In genomic region chr1:182494285-182495145, GRCm38 (mm10) we compare ENCODE assay signal across 9 mouse cellular contexts. TPM values are rescaled to one million over a fixed set of nuclear protein-coding genes. Genes with fewer than 3 reads are reported as not detected.
DNase-seq lines count a peak whose midpoint lies in the region; ATAC-seq and TF ChIP-seq lines count a peak whose summit lies in the region.
"Had no signal": no experiment of that assay in that cellular context is flagged by ENCODE, and none has a peak within 500 bp of the region (broad histone marks: within the 10 kb centered on the region; RNA-seq: fewer than 3 reads in every experiment).

No protein-coding gene starts in this region.

- H3K4me2 ChIP-seq in forebrain, embryonic 12.5 days, result no peak overlapping the region

- no peak overlapping the region for H3K9ac ChIP-seq in liver, adult 2 months (ENCODE audit: low read depth, low read length)
- H3K9ac ChIP-seq in forebrain, embryonic 12.5 days, result no peak overlapping the region

- no peaks in the 10 kb centered on the region for H3K4me1 ChIP-seq in cerebellum, adult 2 months (ENCODE audit: control insufficient read depth, insufficient read depth, low read length)
- peaks cover 15% of the 10 kb centered on the region for H3K4me1 ChIP-seq in liver, adult 2 months (ENCODE audit: control insufficient read depth, insufficient read depth, low read length)
- H3K4me1 ChIP-seq in forebrain, embryonic 12.5 days, result peaks cover 22% of the 10 kb centered on the region

- 64% methylated on average over 17 of the region's 17 CpGs for WGBS in cerebellum, adult 2 months
- WGBS in liver, adult 2 months, result 48% methylated on average over 17 of the region's 17 CpGs
- 77% methylated on average over 17 of the region's 17 CpGs for WGBS in forebrain, embryonic 12.5 days

- TF ChIP-seq CTCF in cerebellum, adult 2 months (IDR thresholded peaks at IDR 0.05; ENCODE audit: borderline replicate concordance, insufficient read depth, low read depth, low read length), result no peak
- TF ChIP-seq CTCF in liver, adult 2 months (IDR thresholded peaks at IDR 0.05; ENCODE audit: low read depth, low read length), result no peak

- ATAC-seq in forebrain, embryonic 12.5 days (ENCODE audit: low FRiP score), result no peak

- TF ChIP-seq POLR2A in cerebellum, adult 2 months (IDR thresholded peaks at IDR 0.05; ENCODE audit: borderline replicate concordance, insufficient read depth, low read length), result no peak
- TF ChIP-seq POLR2A in liver, adult 2 months (IDR thresholded peaks at IDR 0.05; ENCODE audit: extremely low read depth, insufficient read depth, low read length), result no peak

- peaks cover 9% of the 10 kb centered on the region; the same call in 1 of the 2 replicates for H3K79me2 ChIP-seq in liver, adult 2 months (ENCODE audit: control insufficient read depth, insufficient read depth, low read length)

- no peaks in the 10 kb centered on the region for H3K36me3 ChIP-seq in liver, adult 2 months (ENCODE audit: control insufficient read depth, insufficient read depth, low read length)
- 0 out of 2 replicates have a peak, but pooled peaks cover 13% of the 10 kb centered on the region for H3K36me3 ChIP-seq in forebrain, embryonic 12.5 days (replicated peaks)

- no peaks in the 10 kb centered on the region for H3K27me3 ChIP-seq in cerebellum, adult 2 months (ENCODE audit: control insufficient read depth, insufficient read depth, low read length)
- no peaks in the 10 kb centered on the region for H3K27me3 ChIP-seq in liver, adult 2 months (ENCODE audit: control insufficient read depth, insufficient read depth, low read length)
- H3K27me3 ChIP-seq in forebrain, embryonic 12.5 days, result no peaks in the 10 kb centered on the region

- 0 out of 2 replicates have a peak overlapping the region, but pooled peaks have one; percentile 27 for H3K27ac ChIP-seq in cerebellum, adult 2 months (ENCODE audit: insufficient read depth, low read length)
- H3K27ac ChIP-seq in liver, adult 2 months (replicated peaks; ENCODE audit: insufficient read depth, low read depth, low read length), result no peak overlapping the region
- H3K27ac ChIP-seq in forebrain, embryonic 12.5 days, result no peak overlapping the region

- no peak for DNase-seq in cerebellum, adult 2 months
- no peak for DNase-seq in cerebellum, adult 9-11 months
- DNase-seq in liver, adult 2 months (ENCODE audit: extremely low read depth, low read depth, low spot score), result peak; percentile 60
- no peak for DNase-seq in liver
- DNase-seq in kidney, adult 9 months, result peak; percentile 63
- DNase-seq in lung, postnatal 10 days, result peak; percentile 56
- DNase-seq in cerebellum, adult 8-10 months, result no peak
- DNase-seq: gastrocnemius, postnatal 10 days had no signal

- no peak overlapping the region for H3K4me3 ChIP-seq in cerebellum, adult 2 months (replicated peaks; ENCODE audit: insufficient read depth, low read depth, low read length)
- H3K4me3 ChIP-seq in liver, adult 2 months (ENCODE audit: insufficient read depth, low read depth, low read length), result no peak overlapping the region
- H3K4me3 ChIP-seq in forebrain, embryonic 12.5 days (replicated peaks), result no peak overlapping the region

- no peaks in the 10 kb centered on the region for H3K9me3 ChIP-seq in forebrain, embryonic 12.5 days

RNA-seq across cellular contexts. Expression of gene Capn2, which starts 22.9 kb away (rescaled TPM):
- 82.6 and 86.9 TPM in 2 replicates for polyA plus RNA-seq in cerebellum, adult 2 months (2012; rRNA removed)
- 27.8 and 28.1 TPM in 2 replicates for total RNA-seq in liver, adult 2 months (2014; rRNA removed)
- polyA plus RNA-seq in liver, adult 2 months (2012; rRNA removed), result 9.3 and 10.3 TPM in 2 replicates
- 91.6 and 95.6 TPM in 2 replicates for polyA plus RNA-seq in forebrain, embryonic 12.5 days (2016; fragmentation: Nextera tagmentation; extraction: Ambion mirVana)

Comparison
In these comparisons a context has a peak if more than half of its experiments do, and no peak if none do; other contexts are left out.
1. DNase-seq: peak in liver, adult 2 months (single experiment), kidney, adult 9 months (single experiment) and lung, postnatal 10 days (single experiment); none in cerebellum, adult 2 months (0 of 2), cerebellum, adult 9-11 months (single experiment), liver (single experiment) and cerebellum, adult 8-10 months (single experiment).